Comparison of ENCODE assay signal across 8 mouse cellular contexts in the genomic region with DNA sequence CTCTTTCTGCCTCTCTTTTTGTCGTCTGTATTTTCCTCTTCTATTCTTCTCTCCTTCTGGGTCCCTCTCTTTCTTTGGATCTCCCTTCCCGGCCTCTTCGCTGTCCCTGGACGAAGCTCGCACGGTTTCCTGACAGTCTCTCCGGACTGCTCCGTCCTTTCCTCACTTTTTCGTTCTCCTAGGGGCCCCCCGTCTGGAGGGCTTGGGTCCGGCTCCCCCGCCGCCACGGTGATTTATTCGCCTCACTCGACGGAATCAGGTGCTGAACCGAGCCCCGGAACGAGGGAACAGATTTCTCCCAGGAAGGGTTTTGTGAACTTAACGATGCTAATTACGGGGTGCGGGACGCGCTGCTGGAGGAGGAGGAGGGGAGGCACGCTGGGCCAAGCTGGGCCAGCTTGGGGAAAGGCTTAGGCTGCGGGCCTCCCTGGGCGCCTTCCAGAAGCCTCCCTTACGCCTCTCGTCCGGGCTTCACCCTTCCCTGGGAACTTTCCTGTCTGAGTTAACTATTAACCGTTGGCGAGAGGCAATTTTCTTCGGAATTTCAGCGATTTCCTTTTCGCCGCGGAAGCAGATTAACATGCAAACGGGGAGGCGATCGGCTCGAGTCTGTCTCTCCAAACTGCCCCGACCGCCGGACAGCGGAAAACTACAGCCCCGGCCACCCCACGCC. TPM values are rescaled to one million over a fixed set of nuclear protein-coding genes. Genes with fewer than 3 reads are reported as not detected.
DNase-seq lines count a peak whose midpoint lies in the region; ATAC-seq lines count a peak whose summit lies in the region.

No protein-coding gene starts in this region.

- 1% methylated on average over 48 of the region's 48 CpGs for WGBS in lung, embryonic 15.5 days
- under 1% methylated on average over 47 of the region's 48 CpGs for WGBS in hindbrain, embryonic 13.5 days
- WGBS in limb, embryonic 12.5 days, result under 1% methylated on average over 48 of the region's 48 CpGs
- WGBS in stomach, embryonic 15.5 days, result under 1% methylated on average over 48 of the region's 48 CpGs

- H3K4me2 ChIP-seq in lung, embryonic 15.5 days, result peak overlapping the region; percentile 56
- peak overlapping the region; percentile 50 for H3K4me2 ChIP-seq in hindbrain, embryonic 13.5 days
- peak overlapping the region; percentile 48 for H3K4me2 ChIP-seq in limb, embryonic 12.5 days
- peak overlapping the region; percentile 47 for H3K4me2 ChIP-seq in stomach, embryonic 15.5 days

- H3K27ac ChIP-seq in lung, embryonic 15.5 days, result peak overlapping the region; percentile 48
- peak overlapping the region; percentile 71 for H3K27ac ChIP-seq in hindbrain, embryonic 13.5 days
- H3K27ac ChIP-seq in limb, embryonic 12.5 days, result no peak overlapping the region
- no peak overlapping the region for H3K27ac ChIP-seq in stomach, embryonic 15.5 days

- no peak for ATAC-seq in lung, embryonic 15.5 days (ENCODE audit: borderline replicate concordance, extremely low read depth, low FRiP score, low TSS enrichment)
- no peak for ATAC-seq in hindbrain, embryonic 13.5 days (ENCODE audit: low FRiP score)
- no peak for ATAC-seq in limb, embryonic 12.5 days (ENCODE audit: insufficient number of reproducible peaks, insufficient read depth, low FRiP score, low TSS enrichment, low read depth)
- no peak for ATAC-seq in stomach, embryonic 15.5 days (ENCODE audit: insufficient read depth, low FRiP score, low read depth)

- H3K36me3 ChIP-seq in lung, embryonic 15.5 days, result no peaks in the 10 kb centered on the region
- H3K36me3 ChIP-seq in hindbrain, embryonic 13.5 days, result no peaks in the 10 kb centered on the region
- H3K36me3 ChIP-seq in limb, embryonic 12.5 days, result no peaks in the 10 kb centered on the region
- no peaks in the 10 kb centered on the region for H3K36me3 ChIP-seq in stomach, embryonic 15.5 days

- H3K27me3 ChIP-seq in lung, embryonic 15.5 days, result peaks cover 98% of the 10 kb centered on the region
- peaks cover 100% of the 10 kb centered on the region for H3K27me3 ChIP-seq in hindbrain, embryonic 13.5 days
- H3K27me3 ChIP-seq in limb, embryonic 12.5 days, result peaks cover 100% of the 10 kb centered on the region
- peaks cover 96% of the 10 kb centered on the region for H3K27me3 ChIP-seq in stomach, embryonic 15.5 days (replicated peaks)

- DNase-seq in lung, postnatal 14 days, result no peak
- DNase-seq in c-Kit-positive CD71-positive TER-119-positive erythroid progenitor cells, embryonic 14.5 days (ENCODE audit: low spot score), result no peak
- DNase-seq in layer of hippocampus, adult 18-20 months (ENCODE audit: low spot score in 2 of 2), result no peak
- no peak for DNase-seq in adrenal gland, postnatal 10 days

- H3K4me3 ChIP-seq in lung, embryonic 15.5 days, result peak overlapping the region; percentile 27
- H3K4me3 ChIP-seq in hindbrain, embryonic 13.5 days, result peak overlapping the region; percentile 23
- H3K4me3 ChIP-seq in limb, embryonic 12.5 days (replicated peaks), result peak overlapping the region; percentile 27
- H3K4me3 ChIP-seq in stomach, embryonic 15.5 days (replicated peaks), result peak overlapping the region; percentile 26

- H3K9me3 ChIP-seq in lung, embryonic 15.5 days, result no peaks in the 10 kb centered on the region
- no peaks in the 10 kb centered on the region for H3K9me3 ChIP-seq in hindbrain, embryonic 13.5 days
- H3K9me3 ChIP-seq in limb, embryonic 12.5 days, result no peaks in the 10 kb centered on the region
- no peaks in the 10 kb centered on the region for H3K9me3 ChIP-seq in stomach, embryonic 15.5 days

- peaks cover 24% of the 10 kb centered on the region for H3K4me1 ChIP-seq in lung, embryonic 15.5 days
- peaks cover 28% of the 10 kb centered on the region for H3K4me1 ChIP-seq in hindbrain, embryonic 13.5 days (replicated peaks)
- H3K4me1 ChIP-seq in limb, embryonic 12.5 days (replicated peaks), result peaks cover 20% of the 10 kb centered on the region
- peaks cover 14% of the 10 kb centered on the region for H3K4me1 ChIP-seq in stomach, embryonic 15.5 days

- H3K9ac ChIP-seq in lung, embryonic 15.5 days, result 0 out of 2 replicates have a peak overlapping the region, but pooled peaks have one; percentile 13
- peak overlapping the region; percentile 60 for H3K9ac ChIP-seq in hindbrain, embryonic 13.5 days
- peak overlapping the region; percentile 24; the same call in 1 of the 2 replicates for H3K9ac ChIP-seq in limb, embryonic 12.5 days (replicated peaks)
- no peak overlapping the region for H3K9ac ChIP-seq in stomach, embryonic 15.5 days

RNA-seq across cellular contexts. Expression of gene Pax2, which starts 14.6 kb away (rescaled TPM):
- 0.10 TPM in 1 of 2 replicates, not detected in the other for polyA plus RNA-seq in lung, embryonic 15.5 days (2015; fragmentation: Nextera tagmentation; extraction: Ambion mirVana)
- polyA plus RNA-seq in hindbrain, embryonic 13.5 days (2015; fragmentation: Nextera tagmentation; extraction: Ambion mirVana), result 17.1 and 17.2 TPM in 2 replicates
- polyA plus RNA-seq in limb, embryonic 12.5 days (2016; fragmentation: Nextera tagmentation; extraction: Ambion mirVana), result not detected in 2 replicates
- polyA plus RNA-seq in stomach, embryonic 15.5 days (2015; fragmentation: Nextera tagmentation; extraction: Ambion mirVana), result 0.08 TPM in 1 of 2 replicates, not detected in the other
- total RNA-seq in layer of hippocampus, adult 18-20 months (2021), result under 1 TPM; 0.48 to 0.50 TPM
- total RNA-seq in adrenal gland, postnatal 10 days (2021), result not detected

Comparison
In these comparisons a context has a peak if more than half of its experiments do, and no peak if none do; other contexts are left out.
1. H3K27ac ChIP-seq: peak in lung, embryonic 15.5 days (single experiment) and hindbrain, embryonic 13.5 days (single experiment); none in limb, embryonic 12.5 days (single experiment) and stomach, embryonic 15.5 days (single experiment).
2. RNA of gene Pax2, which starts 14.6 kb away (polyA plus RNA-seq): 17.1 to 17.2 TPM in hindbrain, embryonic 13.5 days; 0.10 TPM in lung, embryonic 15.5 days, not detected in limb, embryonic 12.5 days and 0.08 TPM in stomach, embryonic 15.5 days; every median in the first group is over 10 times any median in the second.
3. Peak in every context shown above with its lines, with median percentiles within 50 percentile points of each other: H3K4me2 ChIP-seq and H3K4me3 ChIP-seq.